Mouse (Mus musculus) testis, adult 2 months (tissue): ENCODE measurements at regions not wholly inside any gene's neighbourhood (a gene's known extent, or its start where the extent isn't known, plus 50 kb on each side); places are given as distances from the start of the nearest gene placed in this dataset.

Experiments used
- CTCF ChIP-seq: fragments of 200-500 bp; IDR thresholded peaks from 2 replicates; pipeline ENCODE4 v1.5.1; 2012; ENCODE audit warnings: low read depth, mild to moderate bottlenecking, inconsistent platforms, low read length, moderate library complexity; ENCODE audit not compliant: control insufficient read depth, insufficient read depth, insufficient replicate concordance
- POLR2A ChIP-seq: fragments of 200-500 bp; IDR thresholded peaks from 2 replicates; pipeline ENCODE4 v1.6.1; 2012; ENCODE audit warnings: low read depth, mild to moderate bottlenecking, inconsistent platforms, low read length, moderate library complexity; ENCODE audit not compliant: control insufficient read depth

DNA sequence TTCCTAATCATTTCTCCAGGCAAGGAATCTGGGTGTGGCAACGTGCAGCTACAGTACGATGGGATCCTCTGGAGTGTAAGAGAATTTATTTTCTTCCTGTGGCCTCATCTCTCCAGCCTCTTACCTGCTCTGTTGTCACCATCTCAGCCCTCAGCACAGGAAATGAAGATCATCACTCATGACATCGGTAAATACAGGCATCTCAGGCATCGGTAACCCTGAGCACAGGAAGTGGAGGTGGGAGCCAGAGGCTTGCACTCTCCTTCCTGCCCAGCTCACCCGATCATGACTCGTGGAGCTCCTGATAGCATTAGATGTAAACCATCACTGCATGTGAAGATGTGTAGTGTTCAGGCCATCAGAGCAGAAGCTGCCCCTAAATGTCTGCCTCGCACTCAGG is 86.0 kb upstream of the Vash1 start:
- TF ChIP-seq CTCF (no peak), POLR2A (no peak)
